Mouse (Mus musculus) intestine, embryonic 15.5 days (tissue): Measurements from ENCODE around the gene Pnldc1. TPM values are rescaled to one million over a fixed set of nuclear protein-coding genes. Genes with fewer than 3 reads are reported as not detected.
"Not testable (repeated sequence)": the region's sequence is repeated elsewhere in the genome, so short reads cannot be mapped to it uniquely, and the experiment has no call there.

Experiments used
- ATAC-seq: fragments of 200-750 bp; cut with Nextera tagmentation; 2 replicates; pipeline ENCODE4 v1.8.0; 2017; ENCODE audit warnings: moderate TSS enrichment, moderate library complexity
- H3K27ac ChIP-seq: fragments of 300-500 bp; sonication (generic); 2 replicates; pipeline ENCODE4 v1.5.1; 2015; ENCODE audit warnings: mild to moderate bottlenecking, inconsistent platforms
- H3K27me3 ChIP-seq: fragments of 300-500 bp; sonication (generic); replicated peaks from 2 replicates; pipeline ENCODE4 v1.6.1; 2015; ENCODE audit warnings: inconsistent platforms
- H3K36me3 ChIP-seq: fragments of 300-500 bp; sonication (generic); 2 replicates; pipeline ENCODE4 v1.6.1; 2015; ENCODE audit warnings: inconsistent platforms
- H3K4me1 ChIP-seq: fragments of 300-500 bp; sonication (generic); replicated peaks from 2 replicates; pipeline ENCODE4 v1.6.1; 2015; ENCODE audit warnings: inconsistent platforms
- H3K4me2 ChIP-seq: fragments of 300-500 bp; sonication (generic); replicated peaks from 2 replicates; pipeline ENCODE4 v1.6.1; 2015; ENCODE audit warnings: mild to moderate bottlenecking, inconsistent platforms
- H3K4me3 ChIP-seq: fragments of 300-500 bp; sonication (generic); replicated peaks from 2 replicates; pipeline ENCODE4 v1.5.1; 2015; ENCODE audit warnings: inconsistent platforms
- H3K9ac ChIP-seq: fragments of 300-500 bp; sonication (generic); 2 replicates; pipeline ENCODE4 v1.6.1; 2015; ENCODE audit warnings: inconsistent platforms
- H3K9me3 ChIP-seq: fragments of 300-500 bp; sonication (generic); 2 replicates; pipeline ENCODE4 v1.6.1; 2016; ENCODE audit warnings: inconsistent platforms
- WGBS: fragments of 180-500 bp; shearing (Covaris S2); methylation state at CpG from one replicate; pipeline ENCODE4 v1.1.7; 2015; 5-methylcytosine and 5-hydroxymethylcytosine counted together
- polyA plus RNA-seq: library from polyadenylated mRNA; unstranded; fragments of >200 nt; fragmentation: Nextera tagmentation; extraction: Ambion mirVana; gene quantifications from 2 replicates; pipeline ENCODE4 v1.2.1, GENCODE M21; 2015

Gene Pnldc1
- 0.62 and 0.90 TPM in 2 replicates for polyA plus RNA-seq

GRCm38 (mm10) chr17:12909361-12910280 is at the start of gene Pnldc1:
Gene Pnldc1 (minus strand): TSS chr17:12910230.
- Histone ChIP-seq H3K9ac (no peak within 1 kb of the TSS), H3K4me2 (no peak within 1 kb of the TSS), H3K27ac (no peak within 1 kb of the TSS), H3K9me3 (no peaks in the 10 kb centered on the region), H3K27me3 (no peaks in the 10 kb centered on the region), H3K4me1 (0 out of 2 replicates have a peak, but pooled peaks cover under 1% of the 10 kb centered on the region), H3K36me3 (peaks cover 20% of the 10 kb centered on the region), H3K4me3 (no peak within 1 kb of the TSS)
- 78% methylated on average over 35 of the region's 35 CpGs for WGBS
- no peak for ATAC-seq

GRCm38 (mm10) chr17:12959377-12959776 is 49.3 kb upstream of the Pnldc1 start:
- ATAC-seq, H3K4me3 ChIP-seq, H3K4me1 ChIP-seq, H3K36me3 ChIP-seq, H3K9ac ChIP-seq, H3K9me3 ChIP-seq, H3K27ac ChIP-seq, H3K27me3 ChIP-seq: not testable (repeated sequence)
- peak overlapping the region; percentile 43 for H3K4me2 ChIP-seq
- WGBS: 35% methylated on average over 2 of the region's 2 CpGs

GRCm38 (mm10) chr17:12956664-12957063 is 46.6 kb upstream of the Pnldc1 start:
- Histone ChIP-seq H3K36me3 (peaks cover 7% of the 10 kb centered on the region; the same call in 1 of the 2 replicates), H3K9me3 (no peaks in the 10 kb centered on the region), H3K4me2 (no peak overlapping the region), H3K4me1 (0 out of 2 replicates have a peak, but pooled peaks cover 5% of the 10 kb centered on the region), H3K4me3 (no peak overlapping the region), H3K27me3 (no peaks in the 10 kb centered on the region), H3K27ac (no peak overlapping the region), H3K9ac (no peak overlapping the region)
- 95% methylated on average over 8 of the region's 8 CpGs for WGBS
- ATAC-seq: no peak

- Histone ChIP-seq H3K27ac (no peak overlapping the region), H3K9ac (no peak overlapping the region), H3K4me2 (no peak overlapping the region), H3K4me3 (no peak overlapping the region), H3K27me3 (no peaks in the 10 kb centered on the region), H3K36me3 (peaks cover 18% of the 10 kb centered on the region), H3K9me3 (no peaks in the 10 kb centered on the region), H3K4me1 (no peaks in the 10 kb centered on the region)
- ATAC-seq: no peak
- 91% methylated on average over 5 of the region's 5 CpGs for WGBS
Measured at GRCm38 (mm10) chr17:12949669-12950068, 39.6 kb upstream of the Pnldc1 start.

- ATAC-seq: no peak
- 85% methylated on average over 6 of the region's 6 CpGs for WGBS
Measured at GRCm38 (mm10) chr17:12942459-12943162, 32.6 kb upstream of the Pnldc1 start.

GRCm38 (mm10) chr17:12941543-12942260 is 31.7 kb upstream of the Pnldc1 start:
- Histone ChIP-seq H3K27me3 (no peaks in the 10 kb centered on the region), H3K27ac (no peak overlapping the region), H3K4me2 (no peak overlapping the region), H3K4me1 (peaks cover 6% of the 10 kb centered on the region; the same call in 1 of the 2 replicates), H3K36me3 (peaks cover 8% of the 10 kb centered on the region), H3K9me3 (no peaks in the 10 kb centered on the region), H3K4me3 (no peak overlapping the region), H3K9ac (no peak overlapping the region)
- ATAC-seq: no peak
- 71% methylated on average over 8 of the region's 8 CpGs for WGBS

More at GRCm38 (mm10) chr17:12942459-12943162, 32.6 kb upstream of the Pnldc1 start:
- Histone ChIP-seq H3K9me3 (no peaks in the 10 kb centered on the region), H3K36me3 (peaks cover 8% of the 10 kb centered on the region), H3K27me3 (no peaks in the 10 kb centered on the region), H3K27ac (no peak overlapping the region), H3K4me1 (peaks cover 6% of the 10 kb centered on the region; the same call in 1 of the 2 replicates), H3K4me2 (no peak overlapping the region), H3K4me3 (no peak overlapping the region), H3K9ac (no peak overlapping the region)

GRCm38 (mm10) chr17:12940151-12940805 is 30.2 kb upstream of the Pnldc1 start, which contains the start of gene Acat3:
Gene Acat3 (minus strand): TSS chr17:12940600.
- H3K36me3 ChIP-seq: peaks cover 5% of the 10 kb centered on the region; the same call in 1 of the 2 replicates
- 7% methylated on average over 27 of the region's 27 CpGs for WGBS
- H3K4me3 ChIP-seq: peak within 1 kb of the TSS; percentile 35
- H3K4me1 ChIP-seq: peaks cover 6% of the 10 kb centered on the region; the same call in 1 of the 2 replicates
- ATAC-seq: peak; percentile 81
- H3K27ac ChIP-seq: no peak within 1 kb of the TSS
- H3K9ac ChIP-seq: peak within 1 kb of the TSS; percentile 39; the same call in 1 of the 2 replicates
- peak within 1 kb of the TSS; percentile 62 for H3K4me2 ChIP-seq
- no peaks in the 10 kb centered on the region for H3K9me3 ChIP-seq
- H3K27me3 ChIP-seq: no peaks in the 10 kb centered on the region

- 46% methylated on average over 2 of the region's 12 CpGs for WGBS
- peak; percentile 28; the same call in 1 of the 2 replicates for ATAC-seq
Measured at GRCm38 (mm10) chr17:12939377-12940148, 29.5 kb upstream of the Pnldc1 start.

GRCm38 (mm10) chr17:12938077-12938476 is 28.0 kb upstream of the Pnldc1 start:
- Histone ChIP-seq H3K27me3 (no peaks in the 10 kb centered on the region), H3K9me3 (no peaks in the 10 kb centered on the region), H3K27ac (no peak overlapping the region), H3K4me3 (no peak overlapping the region), H3K36me3 (peaks cover 3% of the 10 kb centered on the region; the same call in 1 of the 2 replicates), H3K4me1 (peaks cover 6% of the 10 kb centered on the region; the same call in 1 of the 2 replicates), H3K9ac (no peak overlapping the region), H3K4me2 (no peak overlapping the region)
- no peak for ATAC-seq
- WGBS: 62% methylated on average over 2 of the region's 2 CpGs

More at GRCm38 (mm10) chr17:12939377-12940148, 29.5 kb upstream of the Pnldc1 start:
- H3K27ac ChIP-seq, H3K36me3 ChIP-seq, H3K27me3 ChIP-seq, H3K4me1 ChIP-seq, H3K9me3 ChIP-seq: not testable (repeated sequence)
- H3K4me3 ChIP-seq: peak overlapping the region; percentile 35; the same call in 1 of the 2 replicates
- peak overlapping the region; percentile 62 for H3K4me2 ChIP-seq
- 0 out of 2 replicates have a peak overlapping the region, but pooled peaks have one; percentile 39 for H3K9ac ChIP-seq

GRCm38 (mm10) chr17:12937412-12937970 is 27.5 kb upstream of the Pnldc1 start:
- Histone ChIP-seq H3K9me3 (no peaks in the 10 kb centered on the region), H3K27ac (no peak overlapping the region), H3K9ac (no peak overlapping the region), H3K27me3 (no peaks in the 10 kb centered on the region), H3K4me2 (no peak overlapping the region), H3K4me3 (no peak overlapping the region), H3K36me3 (no peaks in the 10 kb centered on the region), H3K4me1 (peaks cover 6% of the 10 kb centered on the region; the same call in 1 of the 2 replicates)
- no peak for ATAC-seq
- WGBS: 84% methylated on average over 2 of the region's 2 CpGs
